10 mouse cellular contexts compared by ENCODE assay signal in the genomic region with DNA sequence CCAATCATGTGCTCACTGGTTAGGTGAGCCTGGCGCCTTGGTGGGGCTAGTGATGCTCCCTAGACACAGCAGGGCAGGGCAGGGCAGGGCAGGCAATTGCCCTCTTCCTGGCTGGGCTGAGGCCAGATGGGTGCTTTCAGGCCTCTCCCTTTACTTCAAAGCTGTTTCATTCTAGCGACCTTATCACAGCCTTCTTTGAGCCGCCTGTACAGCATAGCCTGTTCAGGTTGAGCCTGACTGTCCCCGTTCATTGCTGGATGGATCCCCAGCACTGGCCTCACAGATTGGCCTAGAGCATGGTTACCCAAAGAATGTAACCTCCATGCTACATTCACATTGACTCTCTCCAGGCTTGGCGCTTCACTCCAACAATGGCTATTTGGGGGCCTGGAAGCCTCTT. TPM values are rescaled to one million over a fixed set of nuclear protein-coding genes. Genes with fewer than 3 reads are reported as not detected.
A peak's percentile ranks its signal among the peaks of the same experiment; 100 is the strongest.
DNase-seq lines count a peak whose midpoint lies in the region; ATAC-seq and TF ChIP-seq lines count a peak whose summit lies in the region.
"Had no signal": no experiment of that assay in that cellular context is flagged by ENCODE, and none has a peak within 500 bp of the region (broad histone marks: within the 10 kb centered on the region; RNA-seq: fewer than 3 reads in every experiment).

No protein-coding gene starts in this region.

- peak overlapping the region; percentile 99; the same call in 1 of the 2 replicates for H3K9ac ChIP-seq in hindbrain, postnatal 0 days (replicated peaks; ENCODE audit: low read length)
- H3K9ac ChIP-seq in midbrain, embryonic 12.5 days (replicated peaks): peak overlapping the region; percentile 99; the same call in 1 of the 2 replicates

- 65% methylated on average over 5 of the region's 5 CpGs for WGBS in heart, embryonic 10.5 days
- 63% methylated on average over 5 of the region's 5 CpGs for WGBS in embryonic facial prominence, embryonic 10.5 days
- WGBS in hindbrain, postnatal 0 days: 59% methylated on average over 5 of the region's 5 CpGs
- 60% methylated on average over 5 of the region's 5 CpGs for WGBS in midbrain, embryonic 12.5 days

- no peak for ATAC-seq in hindbrain, postnatal 0 days
- no peak for ATAC-seq in midbrain, embryonic 12.5 days (ENCODE audit: low FRiP score, low read depth)

- no peak for DNase-seq in heart, embryonic 10.5 days (ENCODE audit: low spot score)
- DNase-seq in heart, adult 18-20 months: no peak
- DNase-seq in embryonic facial prominence, embryonic 10.5 days (ENCODE audit: low spot score): no peak
- DNase-seq in hindbrain, postnatal 0 days (ENCODE audit: low spot score): no peak
- no peak for DNase-seq in thymus, postnatal 4 days
- DNase-seq in adipocyte (ENCODE audit: low spot score): no peak
- no peak for DNase-seq in urinary bladder, adult 18-20 months (ENCODE audit: low spot score in 2 of 2)

- peak overlapping the region; percentile 99 for H3K27ac ChIP-seq in heart, embryonic 10.5 days
- peak overlapping the region; percentile 99 for H3K27ac ChIP-seq in embryonic facial prominence, embryonic 10.5 days (replicated peaks)
- H3K27ac ChIP-seq in hindbrain, postnatal 0 days: peak overlapping the region; percentile 100; the same call in 1 of the 2 replicates
- H3K27ac ChIP-seq in midbrain, embryonic 12.5 days (replicated peaks): peak overlapping the region; percentile 99

- peaks cover 4% of the 10 kb centered on the region; the same call in 1 of the 2 replicates for H3K36me3 ChIP-seq in heart, embryonic 10.5 days
- peaks cover 10% of the 10 kb centered on the region for H3K36me3 ChIP-seq in embryonic facial prominence, embryonic 10.5 days (replicated peaks)
- H3K36me3 ChIP-seq in hindbrain, postnatal 0 days (ENCODE audit: insufficient read depth, low read length): no peaks in the 10 kb centered on the region
- H3K36me3 ChIP-seq in midbrain, embryonic 12.5 days: no peaks in the 10 kb centered on the region

- H3K4me3 ChIP-seq in heart, embryonic 10.5 days: peak overlapping the region; percentile 92
- peak overlapping the region; percentile 99 for H3K4me3 ChIP-seq in embryonic facial prominence, embryonic 10.5 days
- H3K4me3 ChIP-seq in hindbrain, postnatal 0 days (ENCODE audit: low read length): peak overlapping the region; percentile 99
- H3K4me3 ChIP-seq in midbrain, embryonic 12.5 days: peak overlapping the region; percentile 98; the same call in 1 of the 2 replicates

- TF ChIP-seq CTCF in hindbrain, postnatal 0 days (IDR thresholded peaks at IDR 0.05; ENCODE audit: low read depth): no peak

- no peaks in the 10 kb centered on the region for H3K27me3 ChIP-seq in heart, embryonic 10.5 days (ENCODE audit: insufficient read depth, poor library complexity, severe bottlenecking)
- no peaks in the 10 kb centered on the region for H3K27me3 ChIP-seq in embryonic facial prominence, embryonic 10.5 days (replicated peaks; ENCODE audit: low read depth, poor library complexity, severe bottlenecking)
- no peaks in the 10 kb centered on the region for H3K27me3 ChIP-seq in hindbrain, postnatal 0 days (ENCODE audit: insufficient read depth, low read length)
- H3K27me3 ChIP-seq in midbrain, embryonic 12.5 days: no peaks in the 10 kb centered on the region

- peaks cover 18% of the 10 kb centered on the region; the same call in 1 of the 2 replicates for H3K4me1 ChIP-seq in heart, embryonic 10.5 days
- peaks cover 32% of the 10 kb centered on the region for H3K4me1 ChIP-seq in embryonic facial prominence, embryonic 10.5 days
- peaks cover 10% of the 10 kb centered on the region; the same call in 1 of the 2 replicates for H3K4me1 ChIP-seq in hindbrain, postnatal 0 days (ENCODE audit: insufficient read depth, low read length)
- H3K4me1 ChIP-seq in midbrain, embryonic 12.5 days: peaks cover 24% of the 10 kb centered on the region

- no peaks in the 10 kb centered on the region for H3K9me3 ChIP-seq in heart, embryonic 10.5 days
- no peaks in the 10 kb centered on the region for H3K9me3 ChIP-seq in embryonic facial prominence, embryonic 10.5 days
- no peaks in the 10 kb centered on the region for H3K9me3 ChIP-seq in hindbrain, postnatal 0 days (ENCODE audit: low read length)
- H3K9me3 ChIP-seq in midbrain, embryonic 12.5 days: no peaks in the 10 kb centered on the region

- peak overlapping the region; percentile 86 for H3K4me2 ChIP-seq in hindbrain, postnatal 0 days (ENCODE audit: low read depth, low read length)
- H3K4me2 ChIP-seq in midbrain, embryonic 12.5 days (replicated peaks): peak overlapping the region; percentile 85

RNA-seq across cellular contexts. Expression of gene Skp1a, which starts 1.1 kb away (rescaled TPM):
- 516 and 546 TPM in 2 replicates for polyA plus RNA-seq in heart, embryonic 10.5 days (2016; fragmentation: Nextera tagmentation; extraction: Ambion mirVana)
- total RNA-seq in heart, adult 18-20 months (2021): 100 to 1,000 TPM; 266 to 277 TPM
- 938 and 966 TPM in 2 replicates for polyA plus RNA-seq in embryonic facial prominence, embryonic 10.5 days (2016; fragmentation: Nextera tagmentation; extraction: Ambion mirVana)
- 320 and 370 TPM in 2 replicates for total RNA-seq in hindbrain, postnatal 0 days (2014; rRNA removed)
- 1,108 and 1,162 TPM in 2 replicates for polyA plus RNA-seq in hindbrain, postnatal 0 days (2015; fragmentation: Nextera tagmentation; extraction: Ambion mirVana)
- 976 and 1,021 TPM in 2 replicates for polyA plus RNA-seq in midbrain, embryonic 12.5 days (2016; fragmentation: Nextera tagmentation; extraction: Ambion mirVana)

RNA-seq across cellular contexts. Expression of gene Olfr1371, which starts 16.9 kb away (rescaled TPM):
- not detected in 2 replicates for polyA plus RNA-seq in heart, embryonic 10.5 days (2016; fragmentation: Nextera tagmentation; extraction: Ambion mirVana)
- not detected for total RNA-seq in heart, adult 18-20 months (2021)
- not detected in 2 replicates for polyA plus RNA-seq in embryonic facial prominence, embryonic 10.5 days (2016; fragmentation: Nextera tagmentation; extraction: Ambion mirVana)
- total RNA-seq in hindbrain, postnatal 0 days (2014; rRNA removed): not detected in 2 replicates
- not detected in 2 replicates for polyA plus RNA-seq in hindbrain, postnatal 0 days (2015; fragmentation: Nextera tagmentation; extraction: Ambion mirVana)
- polyA plus RNA-seq in midbrain, embryonic 12.5 days (2016; fragmentation: Nextera tagmentation; extraction: Ambion mirVana): not detected in 2 replicates
- total RNA-seq: hematopoietic stem cell, adult 5-6 weeks had no signal
- polyA plus RNA-seq: C2C12 had no signal

RNA-seq across cellular contexts. Expression of gene Tcf7, which starts 52.1 kb away (rescaled TPM):
- polyA plus RNA-seq in heart, embryonic 10.5 days (2016; fragmentation: Nextera tagmentation; extraction: Ambion mirVana): 7.6 and 11.5 TPM in 2 replicates
- total RNA-seq in heart, adult 18-20 months (2021): 1 to 10 TPM in 1 of 2 experiments, under 1 TPM in 1; 0.55 to 6.6 TPM
- 11.3 and 13.0 TPM in 2 replicates for polyA plus RNA-seq in embryonic facial prominence, embryonic 10.5 days (2016; fragmentation: Nextera tagmentation; extraction: Ambion mirVana)
- 2.2 and 3.3 TPM in 2 replicates for total RNA-seq in hindbrain, postnatal 0 days (2014; rRNA removed)
- polyA plus RNA-seq in hindbrain, postnatal 0 days (2015; fragmentation: Nextera tagmentation; extraction: Ambion mirVana): 3.3 and 4.3 TPM in 2 replicates
- polyA plus RNA-seq in midbrain, embryonic 12.5 days (2016; fragmentation: Nextera tagmentation; extraction: Ambion mirVana): 7.8 and 8.7 TPM in 2 replicates
